Mouse (Mus musculus) megakaryocyte-erythroid progenitor cell, adult 5 weeks (primary cell): Measurements from ENCODE around the gene Gm6164. TPM values are rescaled to one million over a fixed set of nuclear protein-coding genes. Genes with fewer than 3 reads are reported as not detected.

Experiments used
- polyA plus RNA-seq: library from polyadenylated mRNA; stranded (reverse); fragments of >175 nt; gene quantifications from 2 replicates; pipeline ENCODE4 v1.2.3, GENCODE M21; 2012

The Gm6164 gene
- polyA plus RNA-seq, result not detected in 2 replicates

GRCm38 (mm10) chr7:20205507-20205906 lies at the start of gene Gm6164:
TSS of gene Gm6164 (minus strand) at chr7:20205607.

GRCm38 (mm10) chr7:20233728-20234127 lies 28.3 kb upstream of the Gm6164 start, which contains the start of gene Gm4498:
TSS of gene Gm4498 (minus strand) at chr7:20233828.

GRCm38 (mm10) chr7:20193410-20193809 lies 12.0 kb downstream of the Gm6164 start, which contains the start of gene Vmn1r95:
TSS of gene Vmn1r95 (plus strand) at chr7:20193710.

GRCm38 (mm10) chr7:20168277-20168676 lies 37.1 kb downstream of the Gm6164 start, which contains the start of gene Vmn1r94:
TSS of gene Vmn1r94 (minus strand) at chr7:20168377.

Other genes with a start within 250 kb of the Gm6164 start
- gene Ceacam20, start 240.2 kb downstream of the Gm6164 start, polyA plus RNA-seq, result not detected in 2 replicates
- not detected in 2 replicates for gene Nlrp9b, start 214.1 kb downstream of the Gm6164 start, polyA plus RNA-seq
- not detected in 2 replicates for gene Vmn1r91, start 105.9 kb downstream of the Gm6164 start, polyA plus RNA-seq
- not detected in 2 replicates for gene Gm16442, start 83.0 kb downstream of the Gm6164 start, polyA plus RNA-seq
- not detected in 2 replicates for gene Vmn1r93, start 66.5 kb downstream of the Gm6164 start, polyA plus RNA-seq
- not detected in 2 replicates for gene Vmn1r94, start 37.2 kb downstream of the Gm6164 start, polyA plus RNA-seq
- gene Vmn1r95, start 11.9 kb downstream of the Gm6164 start, polyA plus RNA-seq, result not detected in 2 replicates
- not detected in 2 replicates for gene Gm4498, start 28.2 kb upstream of the Gm6164 start, polyA plus RNA-seq
- not detected in 2 replicates for gene Gm5890, start 57.2 kb upstream of the Gm6164 start, polyA plus RNA-seq
- not detected in 2 replicates for gene Gm4133, start 128.5 kb upstream of the Gm6164 start, polyA plus RNA-seq
- not detected in 2 replicates for gene Gm5728, start 169.8 kb upstream of the Gm6164 start, polyA plus RNA-seq
- not detected in 2 replicates for gene Vmn1r100, start 212.3 kb upstream of the Gm6164 start, polyA plus RNA-seq
- gene Vmn1r101, start 237.0 kb upstream of the Gm6164 start, polyA plus RNA-seq, result not detected in 2 replicates